14 mouse cellular contexts compared by ENCODE assay signal in the genomic region with DNA sequence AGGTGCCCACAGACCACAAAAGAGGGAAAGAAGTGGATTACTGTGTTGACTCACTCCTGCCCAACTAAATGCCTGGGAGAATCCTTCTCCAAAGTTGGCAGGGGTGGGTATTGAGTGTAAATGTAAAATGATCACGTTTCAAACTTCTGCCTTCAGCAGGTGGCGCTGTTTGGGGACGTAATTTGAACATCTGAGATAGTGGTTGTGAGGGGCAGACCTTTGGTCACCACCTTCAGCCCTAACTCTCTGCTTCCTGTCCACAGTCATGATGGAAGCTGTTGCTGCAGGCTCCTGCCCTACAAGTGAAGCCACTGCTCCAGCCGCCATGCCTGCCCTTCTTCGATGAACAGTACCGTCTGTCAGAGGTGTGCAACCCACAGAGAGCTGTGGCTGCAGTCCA. TPM values are rescaled to one million over a fixed set of nuclear protein-coding genes. Genes with fewer than 3 reads are reported as not detected.
DNase-seq lines count a peak whose midpoint lies in the region; TF ChIP-seq lines count a peak whose summit lies in the region.
"Had no signal": no experiment of that assay in that cellular context is flagged by ENCODE, and none has a peak within 500 bp of the region (broad histone marks: within the 10 kb centered on the region; RNA-seq: fewer than 3 reads in every experiment).

No protein-coding gene starts in this region.

- no peaks in the 10 kb centered on the region for H3K4me1 ChIP-seq in lung, adult 2 months (ENCODE audit: control insufficient read depth, insufficient read depth, low read length)

- no peak for TF ChIP-seq POLR2A in lung, adult 2 months (IDR thresholded peaks at IDR 0.05; ENCODE audit: borderline replicate concordance, extremely low read depth, low read depth, low read length)

- 33% methylated on average over 6 of the region's 6 CpGs for WGBS in lung, adult 2 months

- no peak overlapping the region for H3K4me3 ChIP-seq in lung, adult 2 months (replicated peaks; ENCODE audit: extremely low read depth, low read depth, low read length)
- H3K4me3 ChIP-seq: limb, embryonic 12.5 days had no signal

- DNase-seq in cerebellum, adult 18-20 months = peak; percentile 56 to 64
- no peak for DNase-seq in cerebellum, adult 9-10 months
- peak; percentile 43 for DNase-seq in lung, adult 2 months
- DNase-seq in lung, postnatal 25 days (ENCODE audit: low spot score) = no peak
- DNase-seq in c-Kit-positive CD71-positive TER-119-positive erythroid progenitor cells, embryonic 14.5 days (ENCODE audit: low spot score) = peak; percentile 33
- DNase-seq in thymus, postnatal 25 days = peak; percentile 13
- no peak for DNase-seq in T-cell, adult 2 months (ENCODE audit: low spot score)
- DNase-seq in layer of hippocampus, postnatal 10 days (ENCODE audit: low spot score in 2 of 2) = no peak
- DNase-seq: midbrain, embryonic 14.5 days; right cerebral cortex, postnatal 4 days had no signal

- no peak for TF ChIP-seq CTCF in lung, adult 2 months (IDR thresholded peaks at IDR 0.05; ENCODE audit: insufficient read depth, low read length)

RNA-seq across cellular contexts. Expression of a gene that starts 6.8 kb away (rescaled TPM):
- polyA plus RNA-seq in lung, adult 2 months (2012; rRNA removed) = 14.3 and 16.2 TPM in 2 replicates
- total RNA-seq in layer of hippocampus, postnatal 10 days (2021) = 1 to 10 TPM; 1.6 to 2.2 TPM

RNA-seq across cellular contexts. Expression of a gene that starts 10.0 kb away (rescaled TPM):
- polyA plus RNA-seq in lung, adult 2 months (2012; rRNA removed) = 31.5 and 40.9 TPM in 2 replicates
- total RNA-seq in layer of hippocampus, postnatal 10 days (2021) = 1 to 10 TPM; 5.5 to 7.0 TPM

RNA-seq across cellular contexts. Expression of a gene that starts 20.8 kb away (rescaled TPM):
- not detected in 2 replicates for polyA plus RNA-seq in lung, adult 2 months (2012; rRNA removed)
- total RNA-seq in layer of hippocampus, postnatal 10 days (2021) = not detected
- total RNA-seq: gastrocnemius, adult 8-10 months had no signal
- polyA plus RNA-seq: embryonic facial prominence, embryonic 14.5 days; intestine, embryonic 14.5 days; limb, embryonic 12.5 days; midbrain, embryonic 14.5 days had no signal

Comparison
In these comparisons a context has a peak if more than half of its experiments do, and no peak if none do; other contexts are left out.
1. DNase-seq: peak in cerebellum, adult 18-20 months (2 of 2), lung, adult 2 months (single experiment), c-Kit-positive CD71-positive TER-119-positive erythroid progenitor cells, embryonic 14.5 days (single experiment) and thymus, postnatal 25 days (single experiment); none in cerebellum, adult 9-10 months (single experiment), lung, postnatal 25 days (single experiment), T-cell, adult 2 months (single experiment) and layer of hippocampus, postnatal 10 days (0 of 2).